Mouse (Mus musculus): ENCODE results near the gene Ssrp1.

The Ssrp1 gene

DNA sequence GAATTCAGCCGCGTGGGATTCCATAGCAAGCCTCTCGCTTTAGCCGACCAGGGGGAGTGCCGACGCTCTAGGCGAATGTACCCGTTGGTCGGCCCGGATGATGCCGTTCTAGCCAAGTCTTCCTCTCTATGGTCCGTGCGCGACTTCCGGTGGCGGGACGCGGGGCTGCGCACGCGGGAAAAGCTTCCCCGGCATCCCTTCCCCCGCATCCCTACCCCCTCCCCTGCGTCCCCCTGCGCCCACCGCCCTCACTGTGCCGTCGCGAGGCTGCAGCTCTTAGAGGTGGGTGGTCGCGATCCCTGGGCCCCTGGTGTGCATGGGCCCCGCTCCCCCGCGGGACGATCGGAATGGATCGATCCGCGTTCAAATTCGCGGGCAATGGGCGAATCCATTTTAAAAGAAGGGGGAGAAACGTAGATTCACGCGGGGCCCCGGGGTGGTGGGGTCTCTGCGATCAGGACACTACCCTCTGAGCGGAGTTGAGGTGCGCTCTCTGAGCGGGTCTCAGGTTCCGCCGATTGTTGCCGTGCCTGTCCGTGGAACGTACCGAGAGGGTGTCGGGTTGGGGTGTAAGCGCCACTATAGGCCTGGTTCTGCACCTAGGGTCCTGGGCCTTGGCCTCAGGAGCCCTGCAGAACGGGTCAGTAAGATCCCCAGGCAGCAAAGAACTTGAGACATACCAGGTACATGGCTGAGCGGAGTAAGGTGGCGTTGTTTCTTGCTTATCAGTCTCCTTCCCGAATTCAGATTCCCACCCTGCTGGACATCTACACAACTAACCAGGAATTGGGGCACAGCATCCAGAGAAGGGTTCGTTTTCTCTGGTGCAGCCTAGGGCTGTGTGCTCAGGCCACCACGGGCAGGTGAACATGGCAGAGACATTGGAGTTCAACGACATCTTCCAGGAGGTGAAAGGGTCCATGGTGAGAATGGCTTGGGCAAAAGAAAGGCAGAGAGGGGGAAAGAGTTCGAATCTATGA is at the start of gene Ssrp1, which contains the start of gene P2rx3:
Gene Ssrp1, plus strand, starts transcription at position 188 of the 980 bp plus-strand sequence.
Gene P2rx3, minus strand, starts transcription at position 416 of the 980 bp plus-strand sequence.
- ATAC-seq (ENCODE audit: insufficient number of reproducible peaks, low FRiP score, low TSS enrichment), result peak; percentile 91

GRCm38 (mm10) chr2:84987930-84988329 is 49.1 kb upstream of the Ssrp1 start, which contains the start of gene Prg3:
Gene Prg3, plus strand, starts transcription at chr2:84988215.
- ATAC-seq (ENCODE audit: insufficient number of reproducible peaks, low FRiP score, low TSS enrichment), result no peak

DNA sequence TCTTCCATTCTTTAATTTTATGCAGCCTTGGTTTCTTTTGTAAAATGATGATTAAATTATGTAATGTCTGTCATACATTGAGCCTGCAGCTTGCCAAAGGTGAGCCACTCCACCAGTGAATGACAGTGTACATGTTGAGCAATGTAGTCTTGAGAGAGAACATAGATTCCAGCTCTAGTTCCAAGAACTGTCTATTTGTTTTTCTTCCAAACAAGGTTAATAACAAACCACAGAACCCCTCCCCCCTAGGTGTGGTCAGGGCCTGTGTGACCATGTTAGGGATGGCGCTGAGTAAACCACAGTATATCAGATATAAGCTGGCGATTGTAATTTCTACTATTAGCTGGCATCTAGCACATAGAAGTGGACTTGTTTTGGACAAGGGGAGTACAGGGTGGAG is 40.7 kb upstream of the Ssrp1 start:
- ATAC-seq (ENCODE audit: insufficient number of reproducible peaks, low FRiP score, low TSS enrichment), result no peak

DNA sequence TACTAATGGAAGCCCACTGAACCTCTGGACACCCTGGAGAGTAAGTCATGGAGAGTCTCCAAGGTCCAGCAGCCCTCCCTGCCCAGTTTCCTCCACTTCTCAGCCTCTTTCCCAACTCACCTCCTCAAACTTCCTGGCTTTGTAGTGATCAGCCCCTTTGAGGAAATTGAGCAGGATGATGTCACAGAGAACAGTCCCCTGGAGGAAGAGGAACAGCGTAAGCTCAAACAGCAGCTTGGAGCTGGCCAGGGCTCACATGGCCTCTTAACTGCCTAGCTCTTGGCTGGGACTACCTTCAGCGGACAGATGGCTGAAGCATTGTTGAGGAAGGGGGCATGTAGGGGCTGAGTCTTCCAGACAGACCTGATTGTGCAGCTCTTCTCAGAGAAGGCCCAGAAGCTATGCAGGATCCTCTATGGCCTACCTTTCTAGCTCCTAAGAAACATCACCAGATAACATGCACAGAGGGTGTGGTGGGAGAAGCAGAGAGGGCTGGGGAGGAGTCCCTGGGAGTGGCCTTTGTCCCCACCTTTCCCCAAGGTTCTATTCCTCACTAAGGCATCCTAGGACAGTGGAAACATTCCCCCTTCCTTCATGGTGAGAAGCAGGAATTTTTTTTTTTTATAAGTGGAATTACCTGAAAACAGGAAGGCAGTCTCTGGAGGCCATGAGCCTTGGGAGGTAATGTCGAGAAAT is 37.4 kb upstream of the Ssrp1 start:
- no peak for ATAC-seq (ENCODE audit: insufficient number of reproducible peaks, low FRiP score, low TSS enrichment)

GRCm38 (mm10) chr2:85001497-85001896 is 35.5 kb upstream of the Ssrp1 start:
- no peak for ATAC-seq (ENCODE audit: insufficient number of reproducible peaks, low FRiP score, low TSS enrichment)

- ATAC-seq (ENCODE audit: insufficient number of reproducible peaks, low FRiP score, low TSS enrichment), result no peak
Measured at GRCm38 (mm10) chr2:85002575-85002974, 34.5 kb upstream of the Ssrp1 start.

DNA sequence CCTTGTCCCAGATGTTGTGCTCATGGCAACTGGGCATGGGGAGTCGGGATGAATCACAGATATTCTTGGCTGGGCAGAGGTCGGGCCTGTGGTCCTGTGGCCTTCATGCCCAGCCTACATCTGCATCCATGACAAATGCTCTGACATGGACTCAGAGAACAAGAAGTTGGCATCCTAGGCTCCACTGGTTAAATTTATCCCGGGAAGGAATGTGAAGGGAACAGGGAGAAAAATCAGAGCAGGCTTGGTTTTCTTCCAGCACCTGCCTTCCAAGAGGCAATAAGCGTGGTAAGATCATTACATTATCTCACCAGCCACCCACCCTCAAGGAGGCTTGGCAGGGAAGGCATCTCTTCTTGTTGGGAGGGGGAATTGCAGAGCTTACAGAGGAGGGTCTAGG is 32.7 kb upstream of the Ssrp1 start:
- ATAC-seq (ENCODE audit: insufficient number of reproducible peaks, low FRiP score, low TSS enrichment), result no peak

DNA sequence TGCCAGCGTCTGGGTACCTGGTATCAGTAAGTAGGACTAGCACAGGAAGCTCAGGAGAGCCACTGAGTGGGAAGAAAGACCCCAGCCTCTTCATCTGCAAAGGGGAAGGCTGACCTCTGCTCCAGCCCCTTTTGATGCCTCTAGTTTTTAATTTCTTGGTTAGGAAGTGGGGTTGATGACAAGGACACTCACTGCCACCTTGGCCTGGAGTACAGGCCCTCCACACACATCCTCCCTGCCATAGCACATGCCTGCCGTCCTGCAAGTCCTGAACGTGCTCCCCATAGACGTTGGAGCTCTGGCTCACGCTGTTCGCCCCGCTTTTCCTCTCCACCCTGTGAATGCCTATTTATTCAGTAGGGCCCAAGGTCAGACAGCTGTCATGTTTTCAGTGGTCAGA is 30.4 kb upstream of the Ssrp1 start:
- ATAC-seq (ENCODE audit: insufficient number of reproducible peaks, low FRiP score, low TSS enrichment), result no peak

DNA sequence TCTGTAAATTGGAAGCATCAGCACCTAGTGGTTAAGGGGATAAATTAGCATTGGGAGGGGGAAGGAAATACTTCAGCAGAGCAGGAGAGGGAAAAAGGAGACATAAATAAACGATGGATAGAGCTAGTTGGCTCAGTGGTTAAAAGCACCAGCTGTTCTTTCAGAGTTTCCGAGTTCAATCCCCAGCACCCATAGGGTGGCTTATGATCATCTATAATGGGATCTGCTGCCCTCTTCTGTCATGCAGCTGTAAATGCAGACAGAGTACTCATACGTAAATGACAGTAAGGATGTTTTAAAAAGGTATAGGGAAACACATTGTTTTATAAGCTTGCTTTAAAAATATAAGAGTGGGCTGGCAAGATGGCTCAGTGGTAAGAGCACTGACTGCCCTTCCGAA is 29.3 kb upstream of the Ssrp1 start:
- ATAC-seq (ENCODE audit: insufficient number of reproducible peaks, low FRiP score, low TSS enrichment), result no peak

DNA sequence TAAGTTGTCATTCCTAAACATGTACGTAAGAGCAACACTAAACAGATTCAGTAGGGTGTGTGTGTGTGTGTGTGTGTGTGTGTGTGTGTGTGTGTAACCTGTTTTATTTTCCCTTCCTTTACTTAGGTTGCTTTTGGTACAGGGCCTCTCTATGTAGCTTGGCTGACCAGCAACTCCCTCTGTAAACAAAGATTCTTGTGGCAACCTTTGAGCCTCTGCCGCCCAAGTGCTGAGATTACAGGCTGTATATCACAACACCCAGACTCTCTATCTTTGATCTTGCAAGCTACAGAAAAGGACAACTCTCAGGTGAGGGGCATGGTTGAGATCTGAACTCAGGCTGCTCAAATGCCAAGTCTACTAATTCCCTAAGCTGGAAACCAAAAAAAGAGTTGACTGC is 27.8 kb upstream of the Ssrp1 start:
- ATAC-seq (ENCODE audit: insufficient number of reproducible peaks, low FRiP score, low TSS enrichment), result no peak

GRCm38 (mm10) chr2:85011906-85012604 is 25.0 kb upstream of the Ssrp1 start:
- no peak for ATAC-seq (ENCODE audit: insufficient number of reproducible peaks, low FRiP score, low TSS enrichment)

- ATAC-seq (ENCODE audit: insufficient number of reproducible peaks, low FRiP score, low TSS enrichment), result no peak
Measured at GRCm38 (mm10) chr2:85012679-85013078, 24.4 kb upstream of the Ssrp1 start.

- no peak for ATAC-seq (ENCODE audit: insufficient number of reproducible peaks, low FRiP score, low TSS enrichment)
Measured at GRCm38 (mm10) chr2:85013826-85014587, 23.0 kb upstream of the Ssrp1 start.

GRCm38 (mm10) chr2:85014588-85014982 is 22.4 kb upstream of the Ssrp1 start:
- no peak for ATAC-seq (ENCODE audit: insufficient number of reproducible peaks, low FRiP score, low TSS enrichment)

DNA sequence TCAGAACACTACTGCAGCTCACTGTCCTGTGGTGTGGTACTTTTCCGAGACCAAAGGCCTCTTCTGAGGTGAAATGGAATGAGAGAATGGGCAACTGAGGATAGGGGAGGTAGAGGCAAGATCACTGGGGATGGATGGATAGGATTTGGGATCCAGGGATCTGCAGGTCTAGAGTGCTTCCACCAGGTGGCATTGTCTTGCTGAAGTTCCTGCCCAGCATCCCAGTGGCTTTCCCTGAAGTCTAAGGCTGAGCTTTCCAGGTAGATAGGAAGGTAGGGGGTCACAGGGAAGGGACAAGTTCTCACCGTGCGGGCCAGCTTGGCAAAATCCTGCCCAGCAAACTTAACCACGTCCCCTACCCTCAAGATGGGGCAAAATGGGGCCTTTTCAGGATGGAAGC is 15.0 kb upstream of the Ssrp1 start:
- 0 out of 2 replicates have a peak, but pooled peaks have one; percentile 20 for ATAC-seq (ENCODE audit: insufficient number of reproducible peaks, low FRiP score, low TSS enrichment)

DNA sequence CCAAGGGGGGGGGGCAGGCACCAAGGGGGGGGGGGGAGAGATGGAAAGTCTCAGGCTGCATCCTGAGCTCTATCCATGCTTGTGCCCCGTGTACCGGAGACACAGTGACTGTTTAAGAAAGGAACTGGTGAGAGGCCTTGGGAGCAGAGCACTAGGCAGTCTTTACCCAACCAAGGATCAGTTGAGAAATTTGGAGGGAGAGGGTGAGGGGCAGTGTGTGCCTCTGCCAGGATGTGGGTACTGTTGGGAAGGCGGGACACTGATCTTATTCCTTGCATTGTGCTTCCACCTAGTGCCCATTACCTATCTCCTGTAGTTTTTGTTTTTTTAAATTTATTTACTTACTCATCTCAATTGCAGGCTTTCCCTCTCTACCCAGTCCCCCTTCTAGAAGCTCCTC is 10.9 kb upstream of the Ssrp1 start:
- no peak for ATAC-seq (ENCODE audit: insufficient number of reproducible peaks, low FRiP score, low TSS enrichment)

DNA sequence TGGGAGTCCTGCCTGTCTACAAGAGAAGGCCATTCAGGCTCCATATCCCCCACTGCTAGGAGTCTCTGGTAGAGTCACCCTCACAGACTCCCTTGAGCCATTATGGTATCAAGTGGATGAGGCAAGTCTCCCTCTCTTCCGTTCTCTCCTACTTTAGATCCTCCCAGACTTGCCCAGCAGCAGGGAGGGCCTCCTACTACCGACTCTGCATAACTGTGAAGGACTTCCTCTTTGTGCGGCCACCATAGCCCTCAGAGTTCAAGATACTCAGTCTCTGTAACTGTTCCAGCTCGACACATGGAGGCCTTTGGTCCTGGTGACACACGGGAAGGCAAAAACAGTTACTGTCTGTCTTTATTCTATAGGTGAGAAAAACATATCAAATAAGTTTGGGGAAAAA is 9.8 kb upstream of the Ssrp1 start:
- ATAC-seq (ENCODE audit: insufficient number of reproducible peaks, low FRiP score, low TSS enrichment), result no peak

DNA sequence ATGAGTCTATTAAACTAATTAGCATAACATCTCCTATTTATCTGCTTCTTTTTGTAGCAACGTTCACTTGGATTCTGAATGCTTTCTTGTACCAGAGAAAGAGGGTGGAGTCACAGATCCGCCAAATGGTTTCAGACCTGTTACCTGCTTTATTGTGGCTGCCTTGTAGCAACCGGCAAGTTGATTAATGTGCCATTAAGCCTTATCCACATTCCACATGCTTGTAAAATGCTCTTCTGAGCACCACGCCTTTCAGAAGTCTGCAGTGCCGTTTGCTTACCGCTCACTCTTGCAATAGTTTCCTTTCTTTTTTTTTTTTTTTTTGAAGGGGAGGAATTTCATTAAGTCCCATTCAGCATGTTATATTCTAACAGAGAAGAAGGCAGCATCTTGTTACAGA is 7.1 kb upstream of the Ssrp1 start:
- ATAC-seq (ENCODE audit: insufficient number of reproducible peaks, low FRiP score, low TSS enrichment), result no peak

- no peak for ATAC-seq (ENCODE audit: insufficient number of reproducible peaks, low FRiP score, low TSS enrichment)
Measured at GRCm38 (mm10) chr2:85030989-85031388, 6.0 kb upstream of the Ssrp1 start.

DNA sequence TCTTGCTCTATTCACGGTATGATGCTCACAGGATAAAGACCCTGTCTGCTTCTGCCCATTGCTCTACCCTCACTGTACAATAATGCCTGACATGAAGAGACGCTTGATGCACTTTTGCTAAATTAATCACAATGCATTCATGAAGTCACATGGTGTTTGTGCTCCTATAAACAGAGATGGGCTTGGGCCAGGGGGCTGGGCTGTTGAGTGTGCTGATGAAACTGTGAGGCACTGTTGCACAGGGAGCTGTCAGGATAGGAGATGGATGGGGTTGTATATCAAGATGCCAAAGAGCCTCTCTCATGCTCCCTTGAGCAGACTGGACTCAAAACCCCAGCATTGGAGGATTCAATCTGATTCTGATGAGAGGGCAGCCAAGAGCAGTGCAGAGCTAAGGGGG is 3.9 kb upstream of the Ssrp1 start:
- no peak for ATAC-seq (ENCODE audit: insufficient number of reproducible peaks, low FRiP score, low TSS enrichment)

All from cerebellum, adult (tissue).